Mouse (Mus musculus) cerebellum, adult 18-20 months (tissue): ENCODE measurements around the gene Fcrl6.

Experiments used
- DNase-seq, 2 experiments: peaks; one replicate each; pipeline ENCODE4 v3.0.0; 2021

Gene Fcrl6

DNA sequence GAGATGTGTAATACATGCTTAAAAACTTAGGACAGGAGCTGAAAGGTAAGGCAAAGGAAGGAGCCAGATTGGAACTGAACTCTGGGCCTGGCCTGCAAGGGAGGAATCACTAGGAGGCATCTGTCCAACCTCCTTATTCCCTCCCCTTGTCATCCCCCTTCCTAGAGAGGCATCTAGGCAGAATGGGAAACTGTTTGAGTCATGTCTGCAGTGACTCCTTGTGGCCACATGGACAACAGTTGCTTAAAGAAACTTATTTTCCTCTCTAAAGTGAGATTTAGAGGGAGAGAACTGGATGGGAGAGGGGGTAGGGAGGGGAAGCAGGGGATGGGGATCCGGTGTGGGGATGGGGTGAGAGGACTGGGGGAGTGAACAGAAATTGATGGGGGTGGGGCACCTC is 10.4 kb upstream of the Fcrl6 start:
- DNase-seq, result no peak

DNA sequence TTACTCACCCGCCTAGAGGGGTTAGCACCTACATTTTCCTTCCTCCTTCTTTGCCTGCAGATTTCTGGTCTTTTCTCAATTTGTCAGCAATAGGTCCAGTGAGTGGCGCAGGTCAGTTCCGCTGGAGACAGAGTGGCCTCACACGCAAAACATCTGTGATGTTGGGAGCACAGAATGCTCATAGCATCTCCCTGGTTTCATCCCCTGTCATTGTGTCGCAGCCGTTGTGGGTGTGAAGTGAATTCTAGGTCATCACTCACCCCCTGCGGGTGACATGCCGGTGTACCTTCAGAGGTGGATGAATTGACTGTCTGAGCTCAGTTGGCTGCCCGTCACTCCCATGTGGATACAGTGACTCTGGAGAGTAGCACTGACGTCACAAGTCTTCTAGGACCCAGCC is 9.0 kb upstream of the Fcrl6 start:
- DNase-seq, result no peak

DNA sequence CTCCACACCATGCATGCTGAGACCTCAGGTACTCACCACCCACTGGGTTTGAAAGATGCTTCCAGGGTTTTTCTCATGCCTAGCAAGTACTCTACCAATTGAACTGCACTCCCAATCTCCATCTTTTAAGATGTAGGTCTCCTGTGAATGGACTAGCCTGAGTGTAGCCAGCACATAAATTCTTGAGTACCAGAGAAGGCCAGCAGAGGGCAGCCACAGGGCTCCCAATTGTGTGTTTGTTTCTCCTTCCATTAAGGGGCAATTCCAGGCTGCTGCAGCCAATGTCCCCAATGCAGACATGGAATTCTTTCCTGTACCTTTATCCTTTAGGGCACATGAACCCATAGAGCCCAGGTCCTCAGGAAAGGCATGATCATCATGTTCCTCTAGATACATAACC is 7.9 kb downstream of the Fcrl6 start:
- peak in 1 of 2 experiments; percentile 24 for DNase-seq

DNA sequence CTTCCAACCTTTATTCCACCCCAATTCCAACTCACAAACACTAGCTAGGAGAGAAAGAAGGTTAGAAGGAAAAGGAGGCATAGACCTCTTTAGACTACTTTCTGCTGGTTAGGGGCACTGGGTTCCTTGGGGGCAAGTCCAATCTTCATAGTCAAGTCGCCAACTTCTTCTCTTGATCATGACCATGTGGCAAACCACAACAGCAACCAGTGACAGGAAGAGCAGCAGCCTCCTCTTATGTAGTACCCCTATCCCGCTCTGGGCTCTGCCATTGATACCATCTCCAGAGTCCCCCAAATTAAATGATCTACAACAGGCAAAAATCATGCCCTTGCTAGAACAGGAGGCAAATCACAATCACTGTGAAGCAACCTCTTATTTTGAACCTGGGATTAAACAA is 8.4 kb downstream of the Fcrl6 start:
- no peak for DNase-seq

DNA sequence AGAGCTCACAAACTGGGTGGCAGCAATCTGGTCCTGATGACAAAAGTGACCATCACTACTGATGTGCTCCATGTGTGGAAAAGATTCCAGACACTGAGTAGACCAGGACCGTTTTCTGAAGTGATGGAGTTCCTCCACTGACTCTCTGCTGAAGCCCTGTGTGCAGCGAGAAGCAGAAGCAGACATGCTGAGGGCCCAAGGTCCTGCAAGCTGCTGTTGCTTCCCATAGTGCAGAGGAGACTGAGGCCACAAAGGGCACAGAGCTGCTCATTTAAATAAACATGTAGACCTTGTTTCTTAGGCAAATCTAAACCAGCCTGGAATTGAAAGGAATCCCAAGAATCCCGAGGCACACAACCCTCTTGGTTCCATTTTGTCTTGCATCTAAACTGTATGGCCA is 9.0 kb downstream of the Fcrl6 start:
- no peak for DNase-seq

DNA sequence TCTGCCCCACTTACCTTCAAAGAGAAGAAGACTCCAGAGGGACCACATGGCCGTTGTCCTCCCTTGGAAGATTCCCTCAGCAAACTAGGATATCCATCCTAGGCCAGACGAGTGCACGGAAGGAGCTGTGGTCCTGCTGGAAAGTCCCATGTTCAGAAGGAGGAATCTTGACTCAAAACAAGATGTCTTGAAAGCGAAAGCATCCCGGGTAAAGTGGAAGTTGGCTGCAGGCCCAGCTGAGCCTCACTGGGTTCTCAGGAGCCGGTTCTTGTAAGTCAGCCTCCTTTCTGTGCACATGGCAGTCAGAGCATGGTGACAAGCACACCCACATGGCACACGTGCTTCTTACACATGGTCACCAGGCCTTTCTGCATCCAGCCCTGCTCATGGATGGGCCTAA is 12.0 kb downstream of the Fcrl6 start, which contains the start of gene Slamf8:
Gene Slamf8 (minus strand): TSS at position 184 of the 400 bp plus-strand sequence.
- DNase-seq, result no peak

DNA sequence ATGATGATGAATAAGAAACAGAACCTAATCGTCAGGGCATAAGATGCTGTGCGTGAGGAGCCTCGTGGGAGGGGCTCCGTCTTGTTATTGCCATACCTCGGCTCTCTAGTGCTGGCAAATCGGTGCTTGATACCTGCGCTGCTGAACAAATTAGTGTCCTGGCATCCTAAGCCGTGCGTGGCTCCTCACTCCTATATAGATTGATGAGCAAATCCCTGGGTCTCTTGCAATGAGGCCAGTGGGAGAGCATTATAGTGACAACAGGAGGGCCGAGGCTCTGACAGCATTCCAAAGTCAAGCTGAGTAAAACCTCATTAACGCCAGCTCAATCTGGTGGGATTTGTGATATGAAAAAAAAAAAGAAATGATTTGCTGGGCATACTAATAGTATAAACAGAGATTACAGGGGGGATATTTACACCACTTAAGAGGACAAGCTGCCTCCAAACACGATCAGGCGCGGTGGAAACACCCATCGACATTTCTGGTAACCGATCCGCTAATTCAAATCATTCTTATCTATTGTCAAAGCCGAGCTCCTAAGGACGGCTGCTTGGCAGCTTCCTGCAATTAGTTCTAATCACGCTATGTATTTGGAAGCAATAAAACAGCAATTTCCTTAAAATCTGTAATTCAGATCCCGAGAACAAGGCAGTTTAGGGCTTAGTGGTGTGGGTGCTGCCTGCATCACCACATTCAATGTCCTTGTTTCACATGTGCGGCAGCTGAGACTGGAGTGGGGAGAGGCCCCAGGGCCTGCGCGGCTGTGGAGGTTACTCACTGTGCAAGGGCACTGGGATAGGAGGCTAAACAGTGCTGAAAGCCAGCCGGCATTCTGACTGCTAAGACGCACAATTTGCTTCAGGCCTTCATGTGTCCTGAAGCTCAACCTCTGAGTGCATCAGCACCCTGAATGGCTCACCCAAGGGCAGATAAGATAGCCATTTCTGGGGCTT is 16.5 kb downstream of the Fcrl6 start:
- no peak for DNase-seq

DNA sequence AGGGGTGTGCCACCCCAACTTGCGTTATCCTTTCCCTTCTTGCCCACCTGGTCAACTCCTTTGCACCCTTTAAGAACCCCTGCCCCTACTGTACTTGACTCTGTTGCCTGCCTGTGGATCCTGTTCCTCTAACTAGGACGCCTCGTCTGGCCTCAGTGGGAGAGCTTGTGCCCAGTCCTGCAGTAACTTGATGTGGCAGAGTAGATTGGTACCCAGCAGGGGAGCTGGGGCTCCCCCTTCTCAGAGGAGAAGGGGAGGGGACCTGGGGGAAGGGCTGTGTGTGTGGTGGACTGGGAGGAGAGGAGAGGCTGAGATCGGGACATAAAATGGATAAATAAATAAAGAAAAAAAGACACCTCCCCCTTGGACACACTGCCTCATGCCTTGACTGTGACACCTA is 17.3 kb downstream of the Fcrl6 start:
- DNase-seq, result no peak

DNA sequence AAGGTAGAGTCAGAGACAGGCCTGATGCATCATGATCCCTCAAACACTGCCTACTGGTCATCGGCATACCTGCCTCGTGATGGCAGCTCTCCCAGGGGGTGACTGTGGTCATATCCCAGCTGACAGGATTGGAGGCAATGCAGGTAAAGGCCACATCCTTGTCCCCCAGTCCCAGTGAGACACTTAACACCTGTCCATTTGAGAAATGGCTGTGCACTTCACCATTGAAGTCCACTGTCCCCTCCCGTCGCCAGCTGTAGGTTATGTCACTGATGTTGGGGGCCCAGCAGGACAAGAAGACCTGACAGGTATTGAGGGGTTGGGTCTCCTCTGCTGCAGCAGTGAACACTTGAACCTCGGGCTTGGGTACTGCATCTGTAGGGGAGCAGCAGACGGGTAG is 18.1 kb downstream of the Fcrl6 start:
- no peak for DNase-seq

DNA sequence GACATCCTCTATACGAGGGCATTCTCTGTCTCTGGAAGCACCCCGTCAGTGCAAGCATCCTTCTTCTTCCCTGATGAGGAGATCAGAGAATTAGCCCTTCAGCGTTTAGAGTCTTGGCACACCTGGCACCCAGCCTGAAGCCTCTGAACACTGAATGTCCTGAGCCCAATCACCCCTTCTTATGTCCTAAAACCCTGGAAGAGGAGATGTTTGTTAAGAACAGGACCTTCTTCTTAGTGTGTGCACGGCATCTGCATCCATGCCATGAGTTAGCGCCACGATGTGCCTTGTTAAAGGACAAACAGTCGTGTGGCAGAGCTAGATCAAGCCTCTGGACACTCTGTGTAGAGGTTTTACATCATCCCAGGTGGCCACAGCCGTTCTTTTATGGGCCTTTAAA is 19.9 kb downstream of the Fcrl6 start:
- DNase-seq, result no peak

DNA sequence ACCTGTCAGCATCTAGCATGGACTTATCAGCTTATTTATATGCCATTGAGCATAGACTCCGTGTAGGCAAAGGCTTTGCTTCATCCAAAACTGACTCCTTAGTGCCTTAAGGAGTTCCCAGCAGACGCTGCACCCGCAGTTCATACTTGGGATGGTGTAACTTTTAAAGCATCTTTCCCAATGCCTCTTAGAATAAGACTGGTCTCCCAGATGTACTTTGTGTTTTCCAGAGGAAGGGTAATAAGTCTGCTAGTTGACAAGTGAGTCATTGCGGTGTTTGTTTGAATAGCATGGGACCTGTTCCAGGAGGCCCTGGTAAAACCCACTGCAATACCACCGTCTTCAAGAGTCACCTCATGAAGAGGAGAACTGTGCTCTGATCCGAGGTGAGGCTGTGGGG is 22.2 kb downstream of the Fcrl6 start:
- no peak for DNase-seq

DNA sequence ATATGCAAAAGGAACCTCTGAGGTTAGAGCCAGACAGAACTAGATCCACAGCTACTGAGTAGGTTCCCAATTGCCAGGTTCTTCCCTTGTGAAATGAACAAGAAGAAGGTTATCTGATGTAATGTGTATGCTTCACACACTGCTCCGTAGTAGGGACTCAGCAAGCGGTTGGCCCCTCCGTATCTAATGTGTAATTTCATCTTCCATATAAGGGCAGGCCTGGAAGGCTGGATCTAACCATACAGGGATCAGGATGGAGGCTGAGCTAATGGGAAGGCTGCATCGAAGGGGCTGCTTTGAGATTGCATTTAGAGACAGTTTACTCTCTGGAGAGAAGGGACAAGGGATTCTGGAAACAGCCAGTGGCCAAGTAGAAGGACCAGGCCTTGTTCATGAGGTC is 34.6 kb downstream of the Fcrl6 start:
- DNase-seq, result no peak

DNA sequence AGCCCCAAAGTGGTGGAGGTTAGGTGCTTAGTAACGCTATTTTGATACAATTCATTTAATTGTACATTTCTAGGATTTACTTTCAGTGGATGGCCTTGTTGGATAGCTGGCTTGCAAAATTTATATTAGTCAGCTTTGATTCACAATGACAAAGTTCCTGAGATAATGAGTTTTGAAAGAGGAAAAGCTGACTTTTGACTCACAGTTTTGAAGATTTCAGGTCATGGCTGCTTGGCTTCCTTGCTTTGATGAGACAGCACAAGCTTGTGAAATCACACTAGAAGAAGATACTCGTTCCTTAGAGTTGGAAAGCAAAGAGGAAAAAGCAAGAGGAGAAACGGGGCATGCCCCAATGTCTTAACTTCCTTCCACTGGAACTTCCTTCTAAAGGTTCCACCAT is 36.2 kb downstream of the Fcrl6 start:
- no peak for DNase-seq

DNA sequence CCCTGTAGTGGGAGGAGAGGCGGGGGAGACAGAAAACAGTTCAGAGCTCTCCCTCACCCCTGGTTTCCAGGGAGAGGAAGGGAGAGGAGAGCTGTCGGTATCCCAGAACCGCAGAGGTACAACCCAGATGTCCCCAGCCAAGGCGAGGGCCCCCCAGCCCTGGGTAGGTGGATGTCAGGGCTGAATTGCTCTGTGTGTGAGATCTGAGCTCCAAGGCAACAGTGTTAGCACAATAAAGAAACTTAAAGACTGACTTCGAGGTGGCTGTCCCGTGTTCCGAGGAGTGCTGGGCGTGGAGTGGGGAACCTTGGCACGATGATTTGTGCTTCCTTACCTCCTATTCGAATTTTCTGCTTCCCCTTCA is 38.9 kb downstream of the Fcrl6 start:
- DNase-seq, result no peak

DNA sequence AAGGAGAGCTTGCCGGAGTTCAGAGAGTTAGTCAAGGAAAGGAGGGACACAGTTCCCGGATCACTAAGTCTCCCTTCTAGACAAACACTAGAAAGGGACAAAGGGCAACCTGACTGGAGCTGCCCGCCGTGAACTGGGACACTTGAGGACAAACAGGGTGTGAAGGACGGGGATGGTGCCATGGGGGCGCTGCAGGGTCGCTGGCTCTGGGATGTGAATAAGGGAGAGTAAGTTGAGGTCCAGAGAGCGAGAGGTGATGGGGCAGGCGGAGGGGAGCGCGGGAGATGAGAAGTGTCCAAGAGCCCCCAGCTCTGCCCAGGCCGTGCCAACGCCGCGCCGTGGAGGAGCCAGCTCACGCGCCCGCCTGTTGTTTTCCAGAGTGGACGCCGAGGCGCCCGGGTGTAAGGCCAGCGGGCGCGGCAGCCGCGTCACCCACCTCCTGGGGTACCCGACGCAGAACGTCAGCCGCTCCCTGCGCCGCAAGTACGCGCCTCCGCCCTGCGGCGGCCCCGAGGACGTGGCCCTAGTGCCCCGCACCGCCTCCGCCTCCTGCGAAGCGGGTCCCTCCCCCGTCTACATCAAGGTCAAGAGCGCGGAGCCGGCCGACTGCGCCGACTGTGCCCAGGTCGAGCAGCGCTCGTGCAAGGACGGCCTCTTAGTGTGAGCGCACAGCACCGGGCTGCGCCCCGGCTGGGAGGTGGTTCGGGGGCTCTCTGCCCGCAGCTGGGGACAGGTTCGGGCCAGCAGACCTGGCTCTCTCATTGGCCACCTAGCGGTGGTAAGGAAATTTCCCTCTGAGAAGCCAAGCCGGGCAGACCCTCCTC is 39.5 kb downstream of the Fcrl6 start:
- DNase-seq, result peak; percentile 62 to 71

DNA sequence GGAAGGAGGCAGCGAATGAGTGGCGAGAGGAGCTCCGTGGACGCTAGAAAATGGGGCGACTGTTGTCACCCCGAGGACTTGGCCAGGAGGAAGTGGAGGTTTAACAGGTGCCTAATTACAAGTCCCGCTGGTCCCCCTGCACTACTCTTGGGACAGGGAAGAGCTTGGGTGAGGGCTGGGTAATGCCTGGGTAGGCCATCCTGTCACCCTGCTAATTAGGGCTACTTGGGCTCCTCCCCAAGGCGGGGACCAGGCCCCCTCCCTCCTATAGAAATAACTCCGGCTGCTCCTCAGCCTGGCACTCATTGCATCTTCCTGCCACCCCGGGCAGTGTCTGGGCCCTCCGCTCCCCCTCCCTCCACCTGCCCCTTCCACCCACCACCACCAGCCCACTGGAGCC is 46.7 kb downstream of the Fcrl6 start, which contains the start of gene Vsig8:
Gene Vsig8 (plus strand): TSS at position 301 of the 400 bp plus-strand sequence.
- DNase-seq, result no peak

DNA sequence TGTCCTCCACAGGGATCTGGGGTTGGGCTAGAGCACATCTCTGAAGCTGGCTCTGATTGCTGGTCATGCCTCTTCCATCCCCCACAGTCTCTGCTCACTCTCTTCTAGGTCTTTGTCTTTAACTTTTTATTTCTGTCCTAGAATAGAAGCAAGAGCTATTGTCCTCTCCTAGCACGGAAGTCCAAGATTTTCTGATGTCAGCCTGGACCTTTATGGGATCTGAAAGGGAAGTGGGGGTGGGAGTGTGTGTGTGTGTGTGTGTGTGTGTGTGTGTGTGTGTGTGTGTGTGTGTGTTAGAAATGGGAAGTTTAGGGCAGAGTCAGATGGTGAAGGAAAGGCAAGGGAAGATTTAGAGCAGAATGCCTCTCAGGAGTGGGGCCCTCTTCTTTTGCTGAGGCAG is 49.7 kb downstream of the Fcrl6 start:
- no peak for DNase-seq

DNA sequence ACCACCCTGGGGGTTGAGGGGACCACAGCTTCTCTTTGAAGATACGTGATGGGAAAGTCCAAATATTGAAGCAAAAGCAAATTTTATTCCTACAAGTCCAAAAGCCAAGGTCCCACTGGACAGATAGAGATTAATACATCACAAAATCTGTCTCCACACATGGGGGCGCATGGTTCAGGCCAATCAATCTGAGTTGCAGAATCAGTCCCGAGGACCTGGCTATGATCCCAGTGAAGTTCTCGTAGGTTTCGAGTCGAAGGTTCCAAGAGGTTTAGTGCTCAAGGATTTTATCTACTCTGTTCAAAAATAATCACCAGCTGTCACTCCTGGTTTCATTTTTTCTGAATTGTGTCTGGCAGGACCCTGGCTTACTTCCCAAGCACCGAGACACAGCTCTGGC is 51.3 kb downstream of the Fcrl6 start:
- no peak for DNase-seq

DNA sequence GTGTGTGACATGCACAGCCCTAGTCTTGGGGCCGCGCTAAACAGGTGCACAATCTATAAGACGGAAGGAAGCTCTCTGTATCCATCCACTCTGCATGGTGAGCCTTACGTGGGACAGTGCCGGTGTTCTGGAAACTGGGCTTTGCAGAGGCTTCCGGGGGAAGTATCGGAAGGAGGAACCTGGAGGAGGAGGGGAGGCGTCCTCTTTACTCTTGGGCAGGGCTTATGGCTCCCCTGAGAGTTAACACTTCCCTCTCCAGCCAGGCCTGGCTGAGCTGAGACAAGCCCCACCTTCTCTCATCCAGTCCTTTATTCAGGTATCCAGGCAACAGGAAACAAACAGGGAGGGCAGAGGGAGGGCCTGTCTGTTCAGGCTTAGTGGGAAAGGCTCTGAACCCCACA is 51.8 kb downstream of the Fcrl6 start:
- no peak for DNase-seq

DNA sequence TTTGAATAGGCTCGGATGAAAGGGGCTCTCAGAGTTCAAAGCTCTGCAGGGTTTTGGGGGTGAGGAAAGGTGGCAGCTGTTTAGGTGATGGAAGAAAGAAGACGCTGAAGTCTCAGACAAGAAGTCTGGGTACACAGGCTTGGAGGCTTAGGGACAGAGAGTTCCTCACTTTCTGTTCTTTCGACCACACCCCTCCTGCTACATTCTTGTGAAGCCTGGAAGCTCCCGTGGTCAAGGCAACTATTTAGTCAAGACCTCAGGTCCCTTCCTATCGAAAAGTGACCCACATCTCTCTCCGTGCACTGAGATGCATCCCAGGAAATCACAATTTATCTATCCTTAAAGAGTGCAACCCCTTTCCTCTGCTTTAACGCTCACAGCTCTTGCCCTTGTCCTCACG is 52.6 kb downstream of the Fcrl6 start:
- no peak for DNase-seq

DNA sequence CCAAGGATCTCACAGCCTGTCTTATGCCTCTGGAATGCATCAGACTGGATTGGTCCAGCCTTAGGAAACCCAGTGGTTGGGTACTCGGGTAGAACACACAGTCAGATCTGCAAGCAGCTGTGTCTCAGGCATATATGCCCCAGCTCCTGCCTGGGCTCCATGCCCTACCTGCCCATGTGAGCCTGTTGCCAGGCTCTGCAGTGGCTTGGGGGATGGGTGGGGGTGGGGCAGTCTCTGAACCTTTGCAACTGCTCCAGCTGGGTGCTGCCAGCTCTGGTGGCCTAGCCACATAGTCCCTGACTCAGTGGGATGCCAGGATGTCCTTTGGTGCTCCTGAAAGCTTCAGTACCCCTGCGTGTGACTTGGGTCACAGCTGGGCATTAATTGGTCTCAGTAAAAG is 53.0 kb downstream of the Fcrl6 start:
- no peak for DNase-seq

DNA sequence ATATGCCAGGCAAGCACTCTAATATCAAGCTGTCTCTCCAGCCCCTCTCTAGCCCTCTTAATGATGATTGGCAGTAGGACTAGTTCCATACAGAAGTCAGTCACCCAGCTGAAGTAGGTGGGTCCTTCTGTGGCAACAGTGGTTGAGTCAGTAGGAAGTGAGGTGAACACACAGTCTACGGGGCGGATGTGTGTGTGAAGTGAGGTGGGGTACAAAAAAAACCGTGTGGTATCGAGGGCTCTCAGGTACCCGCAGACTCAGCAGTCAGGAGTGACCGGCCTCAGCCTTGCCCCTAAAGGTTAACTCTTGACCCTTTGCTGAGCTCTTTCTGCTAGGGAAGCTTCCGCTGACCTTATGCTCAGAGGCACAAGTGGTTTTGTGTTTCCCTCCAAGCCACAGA is 53.9 kb downstream of the Fcrl6 start:
- no peak for DNase-seq
